Mouse (Mus musculus): ENCODE data around the gene Iqschfp. TPM values are rescaled to one million over a fixed set of nuclear protein-coding genes. Genes with fewer than 3 reads are reported as not detected.

Gene Iqschfp
- polyA plus RNA-seq, 1 experiment = not detected

- Histone ChIP-seq H3K27ac (ENCODE audit: control insufficient read depth, insufficient read depth, low read length) (no peak overlapping the region), H3K4me3 (ENCODE audit: control insufficient read depth, insufficient read depth, low read length) (no peak overlapping the region), H3K27me3 (ENCODE audit: control insufficient read depth, insufficient read depth, low read length) (no peaks in the 10 kb centered on the region), H3K36me3 (ENCODE audit: control insufficient read depth, insufficient read depth, low read length) (no peaks in the 10 kb centered on the region), H3K4me1 (replicated peaks; ENCODE audit: control insufficient read depth, insufficient read depth, low read length) (peaks cover 5% of the 10 kb centered on the region; the same call in 1 of the 2 replicates)
- TF ChIP-seq POLR2A (IDR thresholded peaks at IDR 0.05; ENCODE audit: control insufficient read depth, extremely low read depth, insufficient read depth, low read length, poor library complexity) (no peak), CTCF (IDR thresholded peaks at IDR 0.05; ENCODE audit: borderline replicate concordance, control insufficient read depth, extremely low read depth, insufficient read depth, low read length, poor library complexity) (no peak)
- DNase-seq = peak; percentile 66
- WGBS = 41% methylated on average over 6 of the region's 6 CpGs
Observed at GRCm38 (mm10) chr3:68646387-68647130, 754.5 kb downstream of the Iqschfp start.

- no peak for DNase-seq
- Histone ChIP-seq H3K27ac (ENCODE audit: control insufficient read depth, insufficient read depth, low read length) (no peak overlapping the region), H3K4me1 (replicated peaks; ENCODE audit: control insufficient read depth, insufficient read depth, low read length) (peaks cover 5% of the 10 kb centered on the region; the same call in 1 of the 2 replicates), H3K27me3 (ENCODE audit: control insufficient read depth, insufficient read depth, low read length) (no peaks in the 10 kb centered on the region), H3K36me3 (ENCODE audit: control insufficient read depth, insufficient read depth, low read length) (no peaks in the 10 kb centered on the region), H3K4me3 (ENCODE audit: control insufficient read depth, insufficient read depth, low read length) (no peak overlapping the region)
- 96% methylated on average over 3 of the region's 3 CpGs for WGBS
- no peak for TF ChIP-seq CTCF (IDR thresholded peaks at IDR 0.05; ENCODE audit: borderline replicate concordance, control insufficient read depth, extremely low read depth, insufficient read depth, low read length, poor library complexity)
- TF ChIP-seq POLR2A (IDR thresholded peaks at IDR 0.05; ENCODE audit: control insufficient read depth, extremely low read depth, insufficient read depth, low read length, poor library complexity) = no peak
Observed at GRCm38 (mm10) chr3:68647282-68647681, 755.2 kb downstream of the Iqschfp start.

GRCm38 (mm10) chr3:68650251-68650650 is 758.2 kb downstream of the Iqschfp start:
- TF ChIP-seq POLR2A (IDR thresholded peaks at IDR 0.05; ENCODE audit: control insufficient read depth, extremely low read depth, insufficient read depth, low read length, poor library complexity) (no peak), CTCF (IDR thresholded peaks at IDR 0.05; ENCODE audit: borderline replicate concordance, control insufficient read depth, extremely low read depth, insufficient read depth, low read length, poor library complexity) (no peak)
- 92% methylated on average over 3 of the region's 3 CpGs for WGBS
- H3K4me3 ChIP-seq (ENCODE audit: control insufficient read depth, insufficient read depth, low read length) = no peak overlapping the region
- H3K27ac ChIP-seq (ENCODE audit: control insufficient read depth, insufficient read depth, low read length) = no peak overlapping the region
- H3K4me1 ChIP-seq (replicated peaks; ENCODE audit: control insufficient read depth, insufficient read depth, low read length) = peaks cover 5% of the 10 kb centered on the region; the same call in 1 of the 2 replicates
- no peak for DNase-seq
- no peaks in the 10 kb centered on the region for H3K36me3 ChIP-seq (ENCODE audit: control insufficient read depth, insufficient read depth, low read length)
- no peaks in the 10 kb centered on the region for H3K27me3 ChIP-seq (ENCODE audit: control insufficient read depth, insufficient read depth, low read length)

GRCm38 (mm10) chr3:68656607-68657352 is 764.7 kb downstream of the Iqschfp start:
- H3K4me3 ChIP-seq (ENCODE audit: control insufficient read depth, insufficient read depth, low read length) = no peak overlapping the region
- H3K36me3 ChIP-seq (ENCODE audit: control insufficient read depth, insufficient read depth, low read length) = no peaks in the 10 kb centered on the region
- H3K4me1 ChIP-seq (replicated peaks; ENCODE audit: control insufficient read depth, insufficient read depth, low read length) = peaks cover 4% of the 10 kb centered on the region
- H3K27ac ChIP-seq (ENCODE audit: control insufficient read depth, insufficient read depth, low read length) = no peak overlapping the region
- TF ChIP-seq POLR2A (IDR thresholded peaks at IDR 0.05; ENCODE audit: control insufficient read depth, extremely low read depth, insufficient read depth, low read length, poor library complexity) (no peak), CTCF (IDR thresholded peaks at IDR 0.05; ENCODE audit: borderline replicate concordance, control insufficient read depth, extremely low read depth, insufficient read depth, low read length, poor library complexity) (no peak)
- 49% methylated on average over 4 of the region's 4 CpGs for WGBS
- DNase-seq = no peak
- no peaks in the 10 kb centered on the region for H3K27me3 ChIP-seq (ENCODE audit: control insufficient read depth, insufficient read depth, low read length)

GRCm38 (mm10) chr3:68657589-68658245 is 765.7 kb downstream of the Iqschfp start:
- Histone ChIP-seq H3K4me3 (ENCODE audit: control insufficient read depth, insufficient read depth, low read length) (no peak overlapping the region), H3K27me3 (ENCODE audit: control insufficient read depth, insufficient read depth, low read length) (no peaks in the 10 kb centered on the region), H3K4me1 (replicated peaks; ENCODE audit: control insufficient read depth, insufficient read depth, low read length) (peaks cover 7% of the 10 kb centered on the region), H3K27ac (ENCODE audit: control insufficient read depth, insufficient read depth, low read length) (no peak overlapping the region), H3K36me3 (ENCODE audit: control insufficient read depth, insufficient read depth, low read length) (no peaks in the 10 kb centered on the region)
- DNase-seq = no peak
- WGBS = 34% methylated on average over 9 of the region's 9 CpGs
- TF ChIP-seq POLR2A (IDR thresholded peaks at IDR 0.05; ENCODE audit: control insufficient read depth, extremely low read depth, insufficient read depth, low read length, poor library complexity) (no peak), CTCF (IDR thresholded peaks at IDR 0.05; ENCODE audit: borderline replicate concordance, control insufficient read depth, extremely low read depth, insufficient read depth, low read length, poor library complexity) (no peak)

GRCm38 (mm10) chr3:68659996-68660395 is 768.0 kb downstream of the Iqschfp start:
- Histone ChIP-seq H3K4me1 (replicated peaks; ENCODE audit: control insufficient read depth, insufficient read depth, low read length) (peaks cover 7% of the 10 kb centered on the region), H3K27ac (ENCODE audit: control insufficient read depth, insufficient read depth, low read length) (no peak overlapping the region), H3K27me3 (ENCODE audit: control insufficient read depth, insufficient read depth, low read length) (no peaks in the 10 kb centered on the region), H3K4me3 (ENCODE audit: control insufficient read depth, insufficient read depth, low read length) (no peak overlapping the region), H3K36me3 (ENCODE audit: control insufficient read depth, insufficient read depth, low read length) (no peaks in the 10 kb centered on the region)
- no peak for DNase-seq
- TF ChIP-seq CTCF (IDR thresholded peaks at IDR 0.05; ENCODE audit: borderline replicate concordance, control insufficient read depth, extremely low read depth, insufficient read depth, low read length, poor library complexity) = no peak
- 98% methylated on average over 6 of the region's 6 CpGs for WGBS

Data from thymus, adult 2 months (tissue).